Mouse (Mus musculus): ENCODE results near the gene Numa1. TPM values are rescaled to one million over a fixed set of nuclear protein-coding genes. Genes with fewer than 3 reads are reported as not detected.
"Not testable (repeated sequence)": the region's sequence is repeated elsewhere in the genome, so short reads cannot be mapped to it uniquely, and the experiment has no call there.

The Numa1 gene
- total RNA-seq, 1 experiment from 2014 or later: 154 TPM

DNA sequence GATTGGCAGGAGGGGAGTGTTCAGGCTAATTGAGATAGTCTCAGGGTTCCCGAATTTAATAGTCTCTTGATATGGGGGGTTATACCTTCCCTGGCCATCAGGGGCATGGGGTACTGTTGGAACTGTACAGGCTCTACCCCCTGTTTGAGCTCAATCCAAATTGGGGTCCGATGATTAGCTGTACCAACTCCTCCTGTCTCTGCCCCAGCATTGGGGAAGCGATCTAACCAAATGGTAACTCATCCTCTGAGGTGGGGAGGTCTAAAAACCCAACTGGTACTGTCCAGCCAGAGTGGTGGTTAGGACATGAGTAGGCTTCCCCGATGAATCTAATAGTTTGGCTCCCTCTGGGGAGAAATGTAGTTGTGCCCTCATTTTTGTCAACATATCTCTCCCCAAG lies 3.1 kb downstream of the Numa1 start:
- no peak for DNase-seq

DNA sequence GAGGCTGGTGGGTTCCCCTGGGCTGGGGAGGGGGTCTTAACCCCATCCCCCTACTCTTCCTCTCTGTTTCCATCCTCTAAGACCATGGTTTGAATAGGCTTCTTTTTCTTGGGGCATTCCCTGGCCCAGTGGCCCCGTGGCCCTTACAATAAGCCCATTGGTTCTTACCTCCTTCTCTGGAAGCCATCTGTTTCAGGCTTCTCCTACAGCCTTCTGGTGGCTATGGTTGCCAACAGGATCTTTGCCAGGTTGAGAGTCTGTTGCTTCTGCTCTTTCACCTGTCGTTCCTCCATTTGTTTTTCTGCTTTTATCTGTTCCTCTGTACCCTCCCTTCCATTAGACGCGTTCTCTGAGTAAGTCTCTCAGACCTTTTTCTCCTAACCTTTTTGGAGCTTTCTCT lies 3.7 kb downstream of the Numa1 start:
- no peak for DNase-seq

DNA sequence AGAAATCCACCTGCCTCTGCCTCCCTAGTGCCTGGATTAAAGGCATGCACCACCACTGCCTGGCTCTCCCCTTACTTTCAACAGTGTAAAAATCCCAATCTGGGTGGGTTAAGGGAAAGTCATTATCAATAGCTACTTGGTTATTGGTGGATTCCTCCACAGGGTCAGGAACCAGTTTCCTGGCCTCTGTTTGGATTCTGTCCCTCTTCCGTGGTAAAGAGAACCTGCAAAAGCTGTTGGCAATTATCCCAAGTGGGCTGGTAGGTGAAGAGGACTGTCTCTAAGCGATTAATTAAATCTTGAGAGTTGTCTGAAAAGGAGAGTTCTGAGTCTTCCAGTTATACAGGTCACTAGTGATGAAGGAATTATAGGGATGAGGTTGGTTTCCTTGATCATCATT lies 4.4 kb downstream of the Numa1 start:
- DNase-seq: no peak

DNA sequence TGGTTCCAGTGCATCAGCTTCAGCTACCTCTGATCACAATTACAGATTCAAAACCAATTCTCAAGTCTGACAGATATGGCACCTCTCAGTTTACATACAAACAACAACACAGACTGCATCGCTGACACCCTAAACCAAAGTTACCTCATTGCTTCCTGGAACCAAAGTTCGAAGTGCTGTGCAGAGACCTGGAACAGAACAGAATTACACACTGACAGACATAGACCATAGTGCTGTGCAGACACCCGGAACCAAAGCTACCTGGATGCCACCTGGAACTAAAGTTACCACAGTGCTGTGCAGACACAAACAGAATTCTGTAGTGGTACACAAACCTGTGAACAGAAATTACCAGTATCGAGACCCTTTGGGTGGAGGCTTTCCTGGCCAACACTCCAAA lies 5.8 kb downstream of the Numa1 start:
- DNase-seq: no peak

DNA sequence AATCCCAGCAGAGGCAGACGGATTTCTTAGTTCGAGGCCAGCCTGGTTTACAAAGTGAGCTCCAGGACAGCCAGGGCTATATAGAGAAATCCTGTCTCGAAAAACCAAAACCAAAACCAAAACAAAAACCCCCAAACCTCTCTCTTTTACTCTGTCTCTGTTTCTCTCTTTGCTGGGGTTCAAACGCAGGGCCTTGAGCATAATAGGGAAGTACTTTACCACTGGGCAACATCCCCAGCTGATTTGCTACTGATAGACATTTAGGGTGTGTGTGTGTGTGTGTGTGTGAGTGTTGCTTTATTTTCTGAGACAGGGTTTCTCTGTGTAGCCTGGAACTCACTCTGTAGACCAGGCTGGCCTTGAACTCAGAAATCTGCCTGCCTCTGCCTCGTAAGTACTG lies 15.1 kb downstream of the Numa1 start:
- DNase-seq: not testable (repeated sequence)

DNA sequence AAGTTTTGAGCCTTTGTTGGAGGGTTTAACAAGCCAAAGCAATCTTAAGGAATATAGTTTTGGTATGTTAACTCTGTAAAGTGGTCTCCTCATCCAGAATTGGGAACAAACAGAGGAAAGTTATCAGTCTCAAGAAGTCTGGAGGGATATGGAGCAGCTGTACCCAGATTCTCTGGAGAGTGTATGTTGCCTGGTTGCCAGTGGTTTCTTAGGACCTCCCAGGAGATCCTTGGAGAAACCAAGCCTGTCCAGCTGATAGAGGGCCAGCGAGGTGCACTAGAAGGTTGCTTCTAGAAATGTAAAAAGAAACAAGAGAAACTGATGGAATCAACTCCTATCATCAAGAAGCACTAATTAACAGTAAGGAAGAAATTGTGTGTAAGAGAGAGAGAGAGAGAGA lies 17.7 kb downstream of the Numa1 start:
- no peak for DNase-seq

DNA sequence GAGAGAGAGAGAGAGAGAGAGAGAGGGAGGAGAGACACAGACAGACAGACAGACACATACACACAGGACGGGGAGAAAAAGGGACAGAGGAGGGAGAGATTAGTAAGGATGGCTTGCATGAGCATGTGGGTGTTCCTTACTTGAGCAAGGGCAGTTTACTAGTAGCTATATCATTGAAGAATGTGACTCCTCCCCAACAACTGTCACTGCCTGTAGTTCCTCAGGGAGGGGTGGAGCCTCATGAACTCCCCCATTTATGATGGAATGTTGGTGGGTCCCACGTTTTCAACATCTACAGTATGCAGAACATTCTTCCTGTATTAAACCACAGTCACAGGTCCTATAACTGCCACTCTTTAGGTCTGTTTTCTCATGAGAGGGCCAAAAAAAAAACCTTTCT lies 18.2 kb downstream of the Numa1 start:
- no peak for DNase-seq

DNA sequence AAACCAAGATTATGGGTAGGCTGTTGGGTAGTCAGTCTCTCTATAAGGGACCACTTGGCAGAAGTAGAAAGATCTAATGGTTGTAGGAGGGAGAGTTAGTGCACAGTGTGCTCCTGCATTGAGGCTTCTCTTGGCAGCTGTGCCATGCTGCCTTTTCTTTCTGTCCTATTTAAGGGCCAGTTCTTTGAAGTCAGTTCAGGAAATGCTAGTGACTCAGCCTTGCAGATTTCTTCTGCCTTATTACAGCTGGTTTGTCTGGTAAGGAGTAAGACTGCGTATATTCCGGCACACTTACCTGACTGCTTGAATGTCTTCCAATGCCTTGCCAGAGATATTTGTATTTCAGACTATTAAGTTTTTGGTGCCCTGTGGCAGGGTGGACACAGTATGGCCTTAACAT lies 20.3 kb downstream of the Numa1 start:
- DNase-seq: no peak

DNA sequence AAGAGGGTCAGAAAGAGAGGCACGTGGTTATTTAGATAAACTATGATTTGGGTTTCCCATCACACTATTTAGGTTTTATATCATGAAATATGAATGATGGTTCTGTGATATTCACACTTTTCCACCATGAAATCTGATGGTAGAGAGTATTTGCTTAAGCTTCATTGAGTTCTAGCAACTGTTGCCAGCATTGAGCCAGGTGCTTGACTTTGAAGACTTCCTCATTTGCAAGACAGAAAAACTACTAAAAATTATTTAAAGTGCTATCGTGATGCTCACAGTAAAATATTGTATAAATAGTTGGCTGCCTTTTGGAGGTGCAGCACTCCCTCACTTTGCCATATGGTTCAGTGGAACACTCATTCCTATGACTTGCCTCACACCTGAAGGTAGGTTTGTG lies 21.4 kb downstream of the Numa1 start:
- no peak for DNase-seq

DNA sequence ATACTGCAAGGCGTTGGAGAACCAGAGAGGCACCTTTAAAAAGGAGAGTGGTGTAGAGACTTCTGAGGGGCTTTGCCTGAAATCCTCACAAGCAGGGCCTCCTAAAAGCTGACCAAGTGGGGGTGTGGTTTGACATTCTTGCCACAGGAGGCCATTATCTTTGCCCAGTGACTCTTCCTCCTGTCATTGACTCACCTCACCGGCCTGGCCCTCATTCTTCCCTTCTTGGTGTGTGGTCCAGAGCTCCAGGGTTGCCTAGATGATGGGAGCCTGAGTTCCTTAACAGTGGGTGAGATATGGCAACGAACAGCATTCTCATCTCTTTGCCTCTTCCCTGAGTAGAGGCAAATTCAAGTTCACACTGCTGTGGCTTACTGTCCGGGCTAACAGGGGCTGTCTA lies 22.0 kb downstream of the Numa1 start:
- no peak for DNase-seq

DNA sequence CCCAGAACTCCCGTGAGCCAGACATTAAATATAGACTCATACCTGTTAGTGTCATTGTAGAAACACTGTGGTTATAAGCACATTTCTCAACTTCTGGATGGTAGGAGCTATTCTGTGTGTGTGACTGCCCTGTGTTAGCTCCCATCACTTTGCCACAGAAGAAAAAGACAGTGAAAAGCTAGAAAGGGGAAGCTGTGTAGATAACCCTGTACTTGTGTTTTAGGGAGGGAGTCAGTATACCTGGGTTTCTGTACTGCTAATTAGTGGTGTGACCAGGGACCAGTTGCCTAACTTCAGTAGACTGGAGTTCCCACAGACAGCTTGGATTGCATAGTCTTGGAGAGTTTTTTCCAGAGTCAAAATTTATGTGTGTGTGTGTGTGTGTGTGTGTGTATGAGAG lies 22.6 kb downstream of the Numa1 start:
- no peak for DNase-seq

DNA sequence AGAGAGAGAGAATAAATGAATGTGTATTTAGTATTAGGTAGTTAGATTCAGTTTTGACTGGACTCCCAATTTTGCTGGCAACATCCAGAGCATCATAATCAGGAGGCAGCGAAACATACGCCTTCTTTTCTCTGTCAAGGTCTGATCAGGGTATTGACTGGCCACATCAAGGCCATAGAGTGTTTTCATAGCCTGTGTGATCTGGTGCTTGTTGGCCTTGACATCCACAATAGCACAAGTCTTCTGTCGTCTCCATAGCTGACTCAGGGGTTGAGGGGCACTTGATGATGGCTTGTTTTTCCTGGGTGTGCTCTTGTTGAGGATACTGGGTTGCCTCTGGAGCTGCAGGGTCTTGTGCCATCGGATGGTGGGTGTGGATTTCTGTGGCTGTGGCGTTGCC lies 23.0 kb downstream of the Numa1 start:
- peak; percentile 46 for DNase-seq

DNA sequence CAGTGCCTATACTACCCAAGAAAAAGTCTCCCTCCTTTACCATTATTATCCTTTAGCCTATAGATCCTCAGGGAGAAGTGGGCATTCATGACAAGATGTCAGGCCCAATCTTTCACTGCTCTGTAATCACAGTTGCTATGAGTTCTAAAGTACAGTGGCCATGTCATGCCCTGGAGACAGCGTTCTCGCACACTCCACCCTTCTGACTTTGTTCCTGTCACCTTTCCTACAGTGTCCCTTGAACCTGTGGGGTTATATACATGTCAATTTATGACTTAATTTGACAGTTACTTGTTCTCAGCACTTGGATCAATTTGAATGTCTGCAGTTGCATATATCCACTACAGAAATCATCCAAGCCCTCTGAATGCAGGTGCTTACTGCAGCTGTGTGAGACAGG lies 28.9 kb downstream of the Numa1 start:
- no peak for DNase-seq

DNA sequence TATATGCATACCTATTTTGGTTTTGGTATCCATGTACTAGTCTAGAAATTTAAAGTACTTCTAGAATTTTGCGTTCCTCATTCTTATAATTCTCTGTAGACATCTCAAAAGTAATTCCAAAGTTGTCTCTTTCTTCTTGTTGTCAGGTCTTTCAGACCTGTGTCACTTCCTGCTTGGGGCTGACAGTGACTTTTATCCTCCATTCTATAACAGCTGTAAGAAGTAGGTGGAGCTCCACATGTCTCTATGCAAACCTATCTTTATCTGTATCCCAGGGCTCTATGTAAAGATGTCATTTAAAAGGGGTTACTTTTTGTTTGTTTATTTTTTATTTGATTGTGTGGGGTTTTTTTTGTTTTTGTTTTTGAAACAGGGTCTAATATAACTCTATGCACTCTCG lies 29.7 kb downstream of the Numa1 start:
- no peak for DNase-seq

DNA sequence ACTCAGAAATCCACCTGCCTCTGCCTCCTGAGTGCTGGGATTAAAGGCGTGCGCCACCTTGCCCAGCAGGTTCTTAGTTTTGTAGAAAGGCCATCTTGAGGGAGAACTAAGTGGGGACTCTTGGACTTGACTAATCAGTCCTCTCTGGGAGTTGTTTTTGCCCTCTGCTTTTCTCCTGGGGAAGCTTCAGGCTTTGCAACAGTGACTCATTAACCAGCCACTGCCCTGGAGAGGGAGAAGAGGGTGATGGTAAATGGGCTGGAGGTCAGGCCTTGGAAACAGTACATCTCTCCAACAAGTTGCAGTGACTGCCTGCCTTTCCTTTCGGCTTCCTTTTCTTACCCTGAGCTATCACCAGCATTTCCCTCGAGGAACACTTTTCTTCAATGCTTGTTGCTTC lies 30.6 kb downstream of the Numa1 start:
- DNase-seq: peak; percentile 64

DNA sequence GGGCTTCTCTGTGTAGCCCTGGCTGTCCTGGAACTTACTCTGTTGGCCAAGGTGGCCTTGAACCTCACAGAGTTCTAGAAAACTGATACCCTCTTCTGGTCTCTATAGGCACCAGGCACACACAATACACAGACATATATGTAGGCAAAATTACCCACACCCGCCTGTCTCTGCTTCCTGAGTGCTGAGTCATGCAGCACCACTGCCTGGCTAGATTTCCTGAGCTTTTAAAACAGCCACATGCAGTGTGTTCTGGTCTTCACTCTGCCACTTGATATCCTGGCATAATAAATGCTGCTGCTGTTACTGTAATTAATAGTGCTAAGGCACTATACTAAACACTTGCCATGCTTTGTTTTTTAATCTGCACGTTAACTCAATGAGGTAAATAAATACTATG lies 31.7 kb downstream of the Numa1 start:
- no peak for DNase-seq

DNA sequence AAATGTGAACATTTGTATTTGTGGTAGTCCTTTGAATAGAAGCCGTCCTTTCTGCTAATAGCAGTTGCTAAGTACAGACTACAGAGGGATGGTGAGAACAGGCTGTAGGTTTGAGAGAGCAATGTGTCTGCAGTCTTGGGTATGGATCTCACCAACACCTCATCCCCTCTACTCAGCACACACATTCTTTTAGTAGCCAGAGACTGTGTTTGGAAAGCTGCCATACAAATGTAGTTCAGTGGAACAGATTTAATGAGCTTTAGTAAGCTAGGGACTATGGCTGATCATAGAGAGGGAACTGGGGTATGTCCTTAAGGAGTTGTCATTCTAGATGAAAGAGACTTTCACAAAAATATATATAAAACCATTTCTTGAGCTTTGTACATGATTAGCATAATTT lies 33.3 kb downstream of the Numa1 start:
- no peak for DNase-seq

DNA sequence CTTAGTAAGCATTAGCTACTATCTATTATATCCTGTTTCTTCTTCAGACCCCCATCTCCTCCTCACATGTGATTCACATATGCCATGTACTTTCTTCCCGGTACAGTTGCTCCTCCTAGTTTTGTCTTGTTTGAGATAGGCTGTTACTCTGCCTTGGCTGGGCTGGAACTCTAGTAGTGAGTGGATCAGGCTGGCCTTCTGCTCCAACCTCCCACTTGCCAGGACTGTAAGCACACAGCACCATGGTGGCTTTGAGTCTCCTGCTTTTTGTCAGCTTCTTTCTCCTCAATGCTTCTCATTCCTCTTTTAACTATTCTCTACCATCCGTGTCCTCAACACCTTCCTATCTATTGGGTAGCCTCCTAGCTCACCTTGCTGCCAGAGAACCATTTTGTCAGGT lies 34.8 kb downstream of the Numa1 start:
- no peak for DNase-seq

DNA sequence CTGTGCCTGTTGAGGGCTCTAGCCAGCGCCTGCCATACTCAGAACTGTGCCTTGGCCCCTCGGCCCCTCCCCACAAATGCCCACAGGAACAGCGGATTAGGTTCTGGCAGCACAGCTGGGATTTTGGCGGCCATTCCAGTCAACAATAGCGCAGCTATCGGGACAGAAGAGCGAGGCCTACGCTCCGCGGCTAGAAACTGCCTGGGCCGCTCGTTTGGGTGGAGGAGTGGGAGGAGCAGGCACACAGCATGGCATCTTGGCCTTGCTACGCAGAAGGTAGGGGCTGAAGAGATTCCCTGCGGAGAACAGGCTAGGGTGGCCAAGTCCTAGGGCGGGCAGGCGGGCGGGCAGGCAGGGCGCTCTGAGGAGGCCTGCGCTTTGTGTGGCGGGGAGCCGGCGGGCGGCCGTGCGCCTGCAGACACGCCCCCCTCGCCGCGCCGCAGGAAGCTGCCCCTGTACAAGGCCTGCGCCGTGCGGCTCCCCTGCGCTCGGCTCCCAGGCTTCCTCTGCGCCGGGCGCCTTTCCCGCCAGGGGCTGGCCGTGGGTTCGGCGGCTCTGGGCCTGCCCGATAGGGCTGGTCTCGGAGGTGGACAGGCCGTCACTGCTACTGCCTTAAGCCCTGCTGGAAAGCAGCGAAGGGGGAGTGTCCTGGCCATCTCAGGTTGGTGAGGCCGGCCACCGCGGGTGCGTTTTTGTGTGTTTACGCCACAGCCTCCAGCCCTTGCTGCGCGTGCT lies 36.0 kb downstream of the Numa1 start:
- peak; percentile 94 for DNase-seq

DNA sequence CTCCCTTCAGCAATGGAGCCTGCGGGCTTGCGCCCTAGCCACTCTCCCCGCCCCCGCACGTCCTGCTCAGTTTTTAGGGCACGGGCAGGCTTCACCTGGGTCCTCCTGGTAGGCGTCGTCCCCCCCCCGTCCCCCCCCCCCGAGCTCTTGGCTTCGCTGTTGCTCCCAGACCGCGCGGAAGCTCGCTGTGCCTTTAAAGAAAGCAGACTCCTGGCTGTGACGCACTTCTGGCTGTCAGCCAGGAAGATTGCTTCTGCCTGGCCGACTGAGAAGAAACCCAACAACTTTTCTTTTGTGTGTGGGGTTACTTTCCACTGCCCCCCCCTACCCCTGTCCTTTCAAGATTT lies 36.5 kb downstream of the Numa1 start:
- peak; percentile 96 for DNase-seq

DNA sequence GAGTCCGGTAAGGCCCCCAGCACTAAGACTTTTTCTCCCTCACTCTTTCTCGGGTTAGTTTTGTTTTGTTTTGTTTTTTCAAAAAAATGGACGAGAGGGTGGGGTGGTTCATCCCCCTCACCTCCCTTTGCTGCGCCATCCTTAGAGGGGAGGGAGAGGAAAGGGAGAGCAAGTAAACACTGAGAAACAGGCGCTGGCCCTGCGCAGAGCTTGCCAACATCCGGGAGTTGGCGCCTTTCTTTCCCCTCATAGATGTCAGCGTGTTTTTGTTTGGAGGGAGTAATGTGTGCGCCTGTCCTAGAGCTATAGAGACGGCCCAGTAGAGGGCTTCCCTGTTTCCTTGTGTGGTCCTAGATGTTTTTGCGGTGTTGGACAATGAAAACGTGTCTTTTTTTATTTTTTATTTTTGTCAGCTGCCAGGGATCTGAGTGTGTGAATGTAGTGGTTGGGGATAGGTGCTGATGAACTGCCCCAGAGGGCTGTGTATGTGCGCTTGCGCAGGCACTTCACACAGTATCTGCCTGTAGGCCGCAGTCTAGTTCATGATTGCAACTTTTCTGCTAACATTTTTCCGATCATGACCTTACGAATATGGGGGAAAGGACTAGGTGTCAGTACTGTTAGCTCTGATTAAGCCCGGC lies 37.0 kb downstream of the Numa1 start:
- DNase-seq: peak; percentile 87

DNA sequence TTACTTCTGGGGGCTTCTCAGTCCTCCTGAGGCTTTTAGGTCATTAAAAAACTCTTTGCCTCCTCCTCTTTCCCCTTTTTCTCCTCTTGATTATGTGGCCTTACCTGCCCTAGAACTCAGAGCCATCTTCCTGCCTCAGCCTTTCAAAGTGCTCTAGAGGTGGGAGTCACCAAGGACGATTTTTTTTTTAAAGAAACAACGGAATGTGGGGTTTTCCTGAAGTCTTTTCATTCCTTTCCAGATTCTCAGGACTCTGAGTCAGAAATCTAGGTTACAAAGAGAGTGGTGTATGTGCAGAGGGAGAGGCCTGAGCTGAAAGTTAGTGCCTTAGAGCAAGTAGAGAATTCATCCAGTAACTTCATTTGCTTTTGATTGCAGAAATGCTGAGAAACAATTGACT lies 37.8 kb downstream of the Numa1 start:
- no peak for DNase-seq

DNA sequence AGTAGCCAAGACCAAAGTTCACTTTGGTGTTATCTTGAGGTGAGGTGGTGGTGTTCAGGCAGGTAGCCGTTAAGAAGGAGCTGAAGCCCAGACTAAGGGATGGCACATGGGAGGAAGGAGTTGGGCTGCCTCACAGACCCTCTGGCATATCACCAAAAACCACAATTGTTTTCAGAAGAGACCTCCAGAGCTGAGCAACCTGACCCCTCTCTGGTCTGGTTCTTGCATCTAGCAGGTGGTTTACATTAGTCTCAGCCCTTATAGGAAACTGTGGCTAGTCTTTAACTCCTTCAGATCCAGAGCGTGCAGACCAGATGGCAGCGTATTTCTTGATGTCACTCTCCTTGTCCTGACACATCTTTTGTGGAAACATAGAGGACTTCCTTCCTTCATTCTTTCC lies 39.8 kb downstream of the Numa1 start:
- DNase-seq: no peak

DNA sequence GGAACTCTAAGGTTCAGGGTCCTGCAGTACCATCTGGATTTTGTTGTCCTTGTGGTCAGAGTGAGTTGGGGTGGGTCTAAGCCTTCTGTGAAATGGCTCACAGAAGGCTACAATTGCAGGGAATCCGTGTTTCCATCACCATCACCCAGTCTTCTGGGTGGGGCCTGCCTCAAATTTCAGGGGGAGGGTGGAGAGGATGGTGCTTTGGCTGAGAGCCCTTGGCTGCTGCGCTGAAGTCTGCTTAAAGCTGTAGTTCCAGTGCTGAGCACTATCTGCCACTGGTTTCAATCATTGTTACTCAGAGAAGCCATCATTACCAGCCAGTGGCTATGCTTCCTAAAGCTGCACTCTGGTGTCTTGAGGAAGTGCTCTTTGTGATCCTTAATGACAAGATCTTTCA lies 40.6 kb downstream of the Numa1 start:
- peak; percentile 67 for DNase-seq

DNA sequence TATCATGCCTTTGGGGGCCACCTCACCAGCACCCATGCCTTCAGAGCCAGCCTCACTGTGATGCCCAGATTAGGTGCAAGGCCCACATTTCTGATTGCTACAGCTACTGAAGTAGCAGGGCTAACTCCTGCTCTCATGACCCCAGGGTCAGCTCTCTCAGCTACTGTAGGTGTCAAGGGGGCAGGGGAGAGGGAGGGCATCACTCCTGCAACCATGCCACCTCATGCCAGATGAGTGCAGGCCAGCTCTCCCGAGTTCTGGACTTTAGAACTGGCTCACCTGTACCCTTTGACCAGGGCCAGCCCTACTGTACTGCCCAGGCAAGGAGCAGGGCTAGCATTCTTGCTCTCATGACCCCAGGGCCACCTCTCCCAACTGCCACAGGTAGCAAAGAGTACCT lies 48.8 kb downstream of the Numa1 start:
- no peak for DNase-seq

Measured in adrenal gland, postnatal 14 days (tissue).